Mouse (Mus musculus) adrenal gland, postnatal 25 days (tissue): ENCODE data around the gene Olfr270. TPM values are rescaled to one million over a fixed set of nuclear protein-coding genes. Genes with fewer than 3 reads are reported as not detected.

ENCODE experiments used
- total RNA-seq: library from RNA; stranded (reverse); gene quantifications from 2 replicates; pipeline ENCODE4 v1.2.3, GENCODE M21; 2021

Olfr270 gene
- total RNA-seq, 1 experiment from 2014 or later = not detected

Other genes starting within 250 kb of the Olfr270 start
- not detected in 2 replicates for gene Olfr275, start 149.9 kb upstream of the Olfr270 start, total RNA-seq
- gene Olfr273, start 105.3 kb upstream of the Olfr270 start, total RNA-seq = not detected in 2 replicates
- gene Olfr272, start 45.4 kb upstream of the Olfr270 start, total RNA-seq = not detected in 2 replicates
- not detected in 2 replicates for gene Nipsnap3a, start 24.7 kb downstream of the Olfr270 start, total RNA-seq
- 46.5 and 46.8 TPM in 2 replicates for gene Nipsnap3b, start 47.3 kb downstream of the Olfr270 start, total RNA-seq
- 165 and 265 TPM in 2 replicates for gene Abca1, start 195.3 kb downstream of the Olfr270 start, total RNA-seq